Mouse (Mus musculus) intestine, embryonic 14.5 days (tissue): ENCODE results near the gene Dab2ip. TPM values are rescaled to one million over a fixed set of nuclear protein-coding genes. Genes with fewer than 3 reads are reported as not detected.

Source experiments
- ATAC-seq: fragments of 200-750 bp; cut with Nextera tagmentation; replicated peaks from 2 replicates; pipeline ENCODE4 v1.8.0; 2017; ENCODE audit warnings: low read depth, moderate number of reproducible peaks, moderate TSS enrichment, moderate library complexity; ENCODE audit not compliant: low FRiP score, low TSS enrichment
- DNase-seq: peaks from one replicate; pipeline ENCODE4 v3.0.0-alpha.2; 2018; ENCODE audit warnings: low spot score
- H3K27ac ChIP-seq: fragments of 300-500 bp; sonication (generic); 2 replicates; pipeline ENCODE4 v1.5.1; 2014; ENCODE audit warnings: low read depth, mild to moderate bottlenecking, control low read depth
- H3K27me3 ChIP-seq: fragments of 300-500 bp; sonication (generic); replicated peaks from 2 replicates; pipeline ENCODE4 v1.6.1; 2014; ENCODE audit warnings: low read length, control low read depth; ENCODE audit not compliant: control insufficient read depth, insufficient read depth
- H3K36me3 ChIP-seq: fragments of 300-500 bp; sonication (generic); 2 replicates; pipeline ENCODE4 v1.6.1; 2014; ENCODE audit warnings: low read length, control low read depth; ENCODE audit not compliant: control insufficient read depth, insufficient read depth
- H3K4me1 ChIP-seq: fragments of 300-500 bp; sonication (generic); replicated peaks from 2 replicates; pipeline ENCODE4 v1.6.1; 2014; ENCODE audit warnings: low read length, control low read depth, mixed read lengths; ENCODE audit not compliant: control insufficient read depth, insufficient read depth
- H3K4me2 ChIP-seq: fragments of 300-500 bp; sonication (generic); 2 replicates; pipeline ENCODE4 v1.6.1; 2014; ENCODE audit warnings: low read length
- H3K4me3 ChIP-seq: fragments of 300-500 bp; sonication (generic); 2 replicates; pipeline ENCODE4 v1.5.1; 2014; ENCODE audit warnings: low read depth, low read length, control low read depth, mixed read lengths
- H3K9ac ChIP-seq: fragments of 300-500 bp; sonication (generic); 2 replicates; pipeline ENCODE4 v1.6.1; 2014; ENCODE audit warnings: mild to moderate bottlenecking, low read length
- H3K9me3 ChIP-seq: fragments of 300-500 bp; sonication (generic); 2 replicates; pipeline ENCODE4 v1.6.1; 2016; ENCODE audit warnings: low read length, control low read depth; ENCODE audit not compliant: control insufficient read depth
- whole genome bisulfite sequencing: fragments of 180-500 bp; shearing (Covaris S2); extraction: QIAGEN DNeasy Blood & Tissue Kit; methylation state at CpG from one replicate; pipeline ENCODE4 v1.1.7; 2014; 5-methylcytosine and 5-hydroxymethylcytosine counted together
- polyA plus RNA-seq: library from polyadenylated mRNA; unstranded; fragments of >200 nt; fragmentation: Nextera tagmentation; extraction: Ambion mirVana; gene quantifications from 2 replicates; pipeline ENCODE4 v1.2.1, GENCODE M21; 2014

Gene Dab2ip
- polyA plus RNA-seq, 1 experiment from 2014 or later: 47.8 TPM

- no peak overlapping the region for H3K9ac ChIP-seq
Observed at GRCm38 (mm10) chr2:35610976-35611375, 52.9 kb downstream of the Dab2ip start.

GRCm38 (mm10) chr2:35611645-35612044 is 53.6 kb downstream of the Dab2ip start:
- no peak for ATAC-seq
- H3K4me1 ChIP-seq: peaks cover 37% of the 10 kb centered on the region
- WGBS: 93% methylated on average over 4 of the region's 4 CpGs

More at GRCm38 (mm10) chr2:35610976-35611375, 52.9 kb downstream of the Dab2ip start:
- Histone ChIP-seq H3K4me1 (peaks cover 41% of the 10 kb centered on the region), H3K4me2 (no peak overlapping the region), H3K27me3 (no peaks in the 10 kb centered on the region), H3K36me3 (no peaks in the 10 kb centered on the region), H3K27ac (no peak overlapping the region), H3K4me3 (no peak overlapping the region), H3K9me3 (no peaks in the 10 kb centered on the region)
- no peak for ATAC-seq
- WGBS: 82% methylated on average over 7 of the region's 7 CpGs
- DNase-seq: no peak

GRCm38 (mm10) chr2:35612297-35612696 is 54.2 kb downstream of the Dab2ip start:
- Histone ChIP-seq H3K4me2 (no peak overlapping the region), H3K27me3 (no peaks in the 10 kb centered on the region), H3K9me3 (no peaks in the 10 kb centered on the region), H3K9ac (no peak overlapping the region), H3K4me1 (peaks cover 37% of the 10 kb centered on the region), H3K4me3 (no peak overlapping the region), H3K27ac (no peak overlapping the region), H3K36me3 (no peaks in the 10 kb centered on the region)
- 79% methylated on average over 7 of the region's 7 CpGs for WGBS
- DNase-seq (no peak), ATAC-seq (no peak)

More at GRCm38 (mm10) chr2:35611645-35612044, 53.6 kb downstream of the Dab2ip start:
- Histone ChIP-seq H3K27me3 (no peaks in the 10 kb centered on the region), H3K4me2 (no peak overlapping the region), H3K9ac (no peak overlapping the region), H3K36me3 (no peaks in the 10 kb centered on the region), H3K4me3 (no peak overlapping the region), H3K27ac (no peak overlapping the region), H3K9me3 (no peaks in the 10 kb centered on the region)
- DNase-seq: no peak

- Histone ChIP-seq H3K27ac (no peak overlapping the region), H3K4me3 (no peak overlapping the region), H3K9me3 (no peaks in the 10 kb centered on the region), H3K4me2 (no peak overlapping the region), H3K36me3 (no peaks in the 10 kb centered on the region), H3K9ac (no peak overlapping the region), H3K4me1 (peaks cover 40% of the 10 kb centered on the region), H3K27me3 (no peaks in the 10 kb centered on the region)
- ATAC-seq (no peak), DNase-seq (no peak)
- 55% methylated on average over 3 of the region's 3 CpGs for WGBS
Observed at GRCm38 (mm10) chr2:35613946-35614353, 55.9 kb downstream of the Dab2ip start.

- WGBS: 66% methylated on average over 3 of the region's 3 CpGs
- no peak for DNase-seq
- peaks cover 40% of the 10 kb centered on the region for H3K4me1 ChIP-seq
- no peak for ATAC-seq
- no peaks in the 10 kb centered on the region for H3K36me3 ChIP-seq
- no peaks in the 10 kb centered on the region for H3K27me3 ChIP-seq
- no peak overlapping the region for H3K4me3 ChIP-seq
- 0 out of 2 replicates have a peak overlapping the region, but pooled peaks have one; percentile 14 for H3K27ac ChIP-seq
- no peak overlapping the region for H3K4me2 ChIP-seq
- H3K9me3 ChIP-seq: no peaks in the 10 kb centered on the region
- H3K9ac ChIP-seq: no peak overlapping the region
Observed at GRCm38 (mm10) chr2:35614411-35614810, 56.3 kb downstream of the Dab2ip start.

- peaks cover 41% of the 10 kb centered on the region for H3K4me1 ChIP-seq
- DNase-seq (no peak), ATAC-seq (no peak)
- no peak overlapping the region for H3K27ac ChIP-seq
- H3K27me3 ChIP-seq: no peaks in the 10 kb centered on the region
- H3K4me3 ChIP-seq: no peak overlapping the region
- H3K9me3 ChIP-seq: no peaks in the 10 kb centered on the region
- no peak overlapping the region for H3K9ac ChIP-seq
- H3K36me3 ChIP-seq: no peaks in the 10 kb centered on the region
- H3K4me2 ChIP-seq: no peak overlapping the region
- WGBS: 62% methylated on average over 4 of the region's 4 CpGs
Observed at GRCm38 (mm10) chr2:35615366-35615765, 57.3 kb downstream of the Dab2ip start.

- no peak for DNase-seq
- Histone ChIP-seq H3K4me1 (peaks cover 41% of the 10 kb centered on the region), H3K27me3 (no peaks in the 10 kb centered on the region), H3K27ac (no peak overlapping the region), H3K4me2 (no peak overlapping the region), H3K9ac (no peak overlapping the region), H3K36me3 (no peaks in the 10 kb centered on the region), H3K4me3 (no peak overlapping the region), H3K9me3 (no peaks in the 10 kb centered on the region)
- ATAC-seq: no peak
- 61% methylated on average over 2 of the region's 2 CpGs for WGBS
Observed at GRCm38 (mm10) chr2:35615977-35616376, 57.9 kb downstream of the Dab2ip start.

GRCm38 (mm10) chr2:35616891-35617658 is 59.0 kb downstream of the Dab2ip start:
- no peak overlapping the region for H3K9ac ChIP-seq
- no peak overlapping the region; the same call in 1 of the 2 replicates for H3K27ac ChIP-seq
- no peak for DNase-seq
- peak; percentile 21; the same call in 1 of the 2 replicates for ATAC-seq
- no peaks in the 10 kb centered on the region for H3K9me3 ChIP-seq
- 52% methylated on average over 6 of the region's 6 CpGs for WGBS
- no peak overlapping the region for H3K4me3 ChIP-seq
- H3K4me1 ChIP-seq: peaks cover 49% of the 10 kb centered on the region
- H3K36me3 ChIP-seq: no peaks in the 10 kb centered on the region
- H3K4me2 ChIP-seq: no peak overlapping the region
- no peaks in the 10 kb centered on the region for H3K27me3 ChIP-seq

- H3K4me3 ChIP-seq: no peak overlapping the region
- H3K9ac ChIP-seq: no peak overlapping the region; the same call in 1 of the 2 replicates
- ATAC-seq (no peak), DNase-seq (no peak)
- 61% methylated on average over 7 of the region's 7 CpGs for WGBS
- peak overlapping the region; percentile 77 for H3K27ac ChIP-seq
- no peaks in the 10 kb centered on the region for H3K9me3 ChIP-seq
- H3K27me3 ChIP-seq: no peaks in the 10 kb centered on the region
- peaks cover 55% of the 10 kb centered on the region for H3K4me1 ChIP-seq
- H3K36me3 ChIP-seq: no peaks in the 10 kb centered on the region
- H3K4me2 ChIP-seq: no peak overlapping the region
Observed at GRCm38 (mm10) chr2:35618981-35619380, 60.9 kb downstream of the Dab2ip start.
